Mouse (Mus musculus) kidney, adult 8-10 months (tissue): ENCODE measurements at regions not wholly inside any gene's neighbourhood (a gene's known extent, or its start where the extent isn't known, plus 50 kb on each side); places are given as distances from the start of the nearest gene placed in this dataset.
"Not testable (repeated sequence)": the region's sequence is repeated elsewhere in the genome, so short reads cannot be mapped to it uniquely, and the experiment has no call there.

ENCODE experiments used
- DNase-seq, 2 experiments: peaks; one replicate each; pipeline ENCODE4 v3.0.0; 2022

- DNase-seq, result not testable (repeated sequence)
Measured at GRCm38 (mm10) chr17:13432256-13432655, 77.9 kb downstream of the Tcp10c start.

- DNase-seq, result not testable (repeated sequence)
Measured at GRCm38 (mm10) chr17:13434146-13434545, 79.8 kb downstream of the Tcp10c start.

GRCm38 (mm10) chr17:13438790-13439189 is 84.4 kb downstream of the Tcp10c start:
- not testable (repeated sequence) for DNase-seq

GRCm38 (mm10) chr17:13440708-13441530 is 86.5 kb downstream of the Tcp10c start:
- DNase-seq, result peak; percentile 6 to 8

- not testable (repeated sequence) for DNase-seq
Measured at GRCm38 (mm10) chr17:13442229-13442628, 87.9 kb downstream of the Tcp10c start.

- not testable (repeated sequence) for DNase-seq
Measured at GRCm38 (mm10) chr17:13456869-13457600, 102.7 kb downstream of the Tcp10c start.

GRCm38 (mm10) chr17:13457942-13458341 is 103.6 kb downstream of the Tcp10c start:
- not testable (repeated sequence) for DNase-seq

- DNase-seq, result not testable (repeated sequence)
Measured at GRCm38 (mm10) chr17:13458814-13459213, 104.4 kb downstream of the Tcp10c start.

- not testable (repeated sequence) for DNase-seq
Measured at GRCm38 (mm10) chr17:13462663-13463062, 108.3 kb downstream of the Tcp10c start.

GRCm38 (mm10) chr17:13465822-13466221 is 111.5 kb downstream of the Tcp10c start:
- not testable (repeated sequence) for DNase-seq

- not testable (repeated sequence) for DNase-seq
Measured at GRCm38 (mm10) chr17:13469867-13470380, 115.6 kb downstream of the Tcp10c start.

GRCm38 (mm10) chr17:13472460-13473062 is 118.2 kb downstream of the Tcp10c start:
- DNase-seq, result peak; percentile 40 to 69

- DNase-seq, result peak; percentile 15 to 18
Measured at GRCm38 (mm10) chr17:13474310-13475094, 120.1 kb downstream of the Tcp10c start.

GRCm38 (mm10) chr17:13478866-13479571 is 124.6 kb downstream of the Tcp10c start:
- no peak for DNase-seq

GRCm38 (mm10) chr17:13479572-13480063 is 125.2 kb downstream of the Tcp10c start:
- DNase-seq, result no peak

GRCm38 (mm10) chr17:13481445-13482085 is 127.2 kb downstream of the Tcp10c start:
- no peak for DNase-seq

GRCm38 (mm10) chr17:13482136-13482535 is 127.8 kb downstream of the Tcp10c start:
- DNase-seq, result no peak

GRCm38 (mm10) chr17:13487291-13488215 is 133.2 kb downstream of the Tcp10c start:
- no peak for DNase-seq

- DNase-seq, result no peak
Measured at GRCm38 (mm10) chr17:13488608-13489324, 134.4 kb downstream of the Tcp10c start.
